Mouse (Mus musculus) adrenal gland, postnatal 14 days (tissue): ENCODE results near the gene Sh2d1b1. TPM values are rescaled to one million over a fixed set of nuclear protein-coding genes. Genes with fewer than 3 reads are reported as not detected.

ENCODE experiments used
- DNase-seq: peaks from one replicate; pipeline ENCODE4 v3.0.0; 2021; ENCODE audit warnings: mixed read lengths
- total RNA-seq: library from RNA; stranded (reverse); gene quantifications from 2 replicates; pipeline ENCODE4 v1.2.3, GENCODE M21; 2021

Sh2d1b1 gene
- total RNA-seq, 1 experiment from 2014 or later, result not detected

- no peak for DNase-seq
These were observed 47.2 kb downstream of the Sh2d1b1 start for GRCm38 (mm10) chr1:170324312-170324711.

DNA sequence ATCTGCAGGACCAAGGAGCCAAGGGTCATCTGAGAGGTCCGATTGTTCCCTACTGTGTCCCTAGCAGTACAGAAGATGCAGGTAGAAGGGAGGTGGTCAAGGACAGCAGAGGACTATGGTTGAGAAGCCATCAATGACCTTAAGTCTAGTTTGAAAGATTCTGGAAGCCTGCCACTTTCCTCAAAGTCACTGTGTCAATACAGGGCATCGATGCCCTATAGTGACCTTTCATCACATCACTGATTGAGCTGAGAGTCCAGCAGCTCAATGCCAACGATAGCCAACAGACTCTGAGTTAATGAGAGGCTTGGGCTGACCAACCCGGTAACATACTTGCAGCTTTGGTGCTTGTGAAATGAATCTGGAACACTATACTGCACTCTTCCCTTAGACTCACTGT is 48.2 kb downstream of the Sh2d1b1 start:
- no peak for DNase-seq

DNA sequence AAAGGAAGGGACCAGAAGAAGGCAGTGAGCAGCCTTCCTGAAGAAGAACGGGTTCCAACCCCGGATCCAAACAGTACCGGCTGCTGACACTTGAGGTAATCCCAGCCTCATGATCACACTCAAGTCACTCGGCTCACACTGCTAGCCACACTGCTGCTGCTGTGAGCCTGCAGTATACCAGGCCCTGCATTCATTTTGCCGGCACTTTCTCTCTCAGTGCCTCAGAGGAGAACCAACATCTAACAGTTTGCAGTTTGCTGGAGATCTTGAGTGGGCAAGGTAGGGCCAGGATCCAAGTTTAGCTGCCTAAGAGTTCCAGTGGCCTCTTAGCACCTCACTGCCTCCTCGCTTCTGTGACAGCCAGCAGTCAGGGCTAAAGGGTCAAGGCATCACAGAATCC is 54.8 kb downstream of the Sh2d1b1 start:
- no peak for DNase-seq

GRCm38 (mm10) chr1:170332775-170333174 is 55.7 kb downstream of the Sh2d1b1 start:
- DNase-seq, result no peak

Other genes starting within 250 kb of the Sh2d1b1 start
- 18.5 and 22.0 TPM in 2 replicates for gene Ddr2, start 166.6 kb upstream of the Sh2d1b1 start, total RNA-seq
- 53.9 and 67.1 TPM in 2 replicates for gene Uap1, start 102.4 kb upstream of the Sh2d1b1 start, total RNA-seq
- gene Uhmk1, start 61.9 kb upstream of the Sh2d1b1 start, total RNA-seq, result 54.8 and 55.6 TPM in 2 replicates
- not detected in 2 replicates for gene Sh2d1b2, start 44.6 kb upstream of the Sh2d1b1 start, total RNA-seq
- gene Gm7694, start 29.0 kb downstream of the Sh2d1b1 start, total RNA-seq, result 5.3 and 6.2 TPM in 2 replicates
- gene Spata46, start 31.5 kb downstream of the Sh2d1b1 start, total RNA-seq, result not detected in 2 replicates